Mouse (Mus musculus) layer of hippocampus, postnatal 25 days (tissue): Measurements from ENCODE around the gene Arhgef9. TPM values are rescaled to one million over a fixed set of nuclear protein-coding genes. Genes with fewer than 3 reads are reported as not detected.

ENCODE experiments used
- DNase-seq, 2 experiments: peaks; one replicate each; pipeline ENCODE4 v3.0.0; 2022; ENCODE audit warnings: mixed read lengths in 2 of 2, low spot score in 1 of 2; ENCODE audit errors: extremely low spot score in 1 of 2
- total RNA-seq, 2 experiments: library from RNA; stranded (reverse); gene quantifications; 2 replicates each; pipeline ENCODE4 v1.2.3; 2021

Gene Arhgef9
- total RNA-seq, 2 experiments from 2014 or later: 264 to 279 TPM

- no peak for DNase-seq
These were observed 184.6 kb downstream of the Arhgef9 start for GRCm38 (mm10) chrX:95012033-95012432.

Other genes with a start within 250 kb of the Arhgef9 start
- gene Spin4, start 170.2 kb downstream of the Arhgef9 start, total RNA-seq: under 1 TPM; 0.79 to 0.82 TPM
- gene Amer1, start 248.0 kb upstream of the Arhgef9 start, total RNA-seq: 1 to 10 TPM; 5.6 to 6.3 TPM